Mouse (Mus musculus): Measurements from ENCODE around the gene Slc9a5. TPM values are rescaled to one million over a fixed set of nuclear protein-coding genes. Genes with fewer than 3 reads are reported as not detected.

Slc9a5 gene
- total and polyA plus RNA-seq, 3 experiments, result 0.95 to 4.5 (median 3.1) TPM

GRCm38 (mm10) chr8:105309142-105309847 lies 39.3 kb upstream of the Slc9a5 start:
- Histone ChIP-seq H3K79me2 (replicated peaks; ENCODE audit: control insufficient read depth, extremely low read depth, insufficient read depth, poor library complexity, severe bottlenecking) (no peaks in the 10 kb centered on the region), H3K27me3 (replicated peaks) (no peaks in the 10 kb centered on the region), H3K4me1 (ENCODE audit: control insufficient read depth in 1 of 2, insufficient read depth in 2 of 2) (peaks cover 3 to 24% of the 10 kb centered on the region in 2 experiments), H3K9me3 (replicated peaks; ENCODE audit: low read length) (peaks cover 2% of the 10 kb centered on the region), H3K4me3 (replicated peaks in 1 of 3; ENCODE audit: low read depth in 2 of 3, low read length in 2 of 3, poor library complexity in 1 of 3) (no peak overlapping the region), H3K36me3 (replicated peaks in 1 of 2; ENCODE audit: control insufficient read depth in 1 of 2, insufficient read depth in 1 of 2, low read length in 1 of 2) (peaks cover 88 to 98% of the 10 kb centered on the region in 2 experiments), H3K27ac (ENCODE audit: insufficient read depth, low read depth) (no peak overlapping the region), H3K4me2 (ENCODE audit: insufficient read depth, low read depth, poor library complexity, severe bottlenecking) (no peak overlapping the region), H3K9ac (ENCODE audit: insufficient read depth, low read depth) (no peak overlapping the region)
- dilution Hi-C loops (cut with MboI; ENCODE audit: extremely low pct_ligation_motif_present, extremely low pct_unique_long_range_greater_than_20kb, low sequenced_read_pairs), result no loop called here
- DNase-seq (ENCODE audit: extremely low read depth), result no peak
- TF ChIP-seq ZKSCAN1 (IDR thresholded peaks at IDR 0.05; ENCODE audit: borderline replicate concordance, low read depth, low read length) (no peak), JUND (conservative IDR thresholded peaks at IDR 0.05; ENCODE audit: low read depth, low read length) (no peak), ETS1 (conservative IDR thresholded peaks at IDR 0.05; ENCODE audit: low read depth, low read length) (no peak), TCF12 (IDR thresholded peaks at IDR 0.05; ENCODE audit: low read depth, low read length) (no peak), MEF2A (IDR thresholded peaks at IDR 0.05; ENCODE audit: borderline replicate concordance, low read depth, low read length) (no peak), TBP (conservative IDR thresholded peaks at IDR 0.05; ENCODE audit: low read depth, low read length) (no peak), BHLHE40 (IDR thresholded peaks at IDR 0.05; ENCODE audit: low read depth, low read length) (no peak), USF2 (conservative IDR thresholded peaks at IDR 0.05; ENCODE audit: low read depth, low read length) (no peak), GABPA (IDR thresholded peaks at IDR 0.05; ENCODE audit: insufficient replicate concordance, low read depth, low read length) (no peak), ZNF384 (IDR thresholded peaks at IDR 0.05; ENCODE audit: low read depth, low read length) (no peak), HCFC1 (IDR thresholded peaks at IDR 0.05; ENCODE audit: low read depth, low read length) (no peak), USF1 (IDR thresholded peaks at IDR 0.05; ENCODE audit: low read depth, low read length) (no peak), JUN (IDR thresholded peaks at IDR 0.05; ENCODE audit: insufficient read depth, low read depth, low read length) (no peak), CTCF (conservative IDR thresholded peaks at IDR 0.05 in 1 of 2, IDR thresholded peaks at IDR 0.05 in 1 of 2; ENCODE audit: low read depth in 2 of 2, low read length in 2 of 2) (no peak), NELFE (IDR thresholded peaks at IDR 0.05; ENCODE audit: low read depth, low read length) (no peak)
- in situ Hi-C loops (cut with MboI; ENCODE audit: low pct_ligation_motif_present, low pct_unique_long_range_greater_than_20kb, low sequenced_read_pairs), result no loop called here

GRCm38 (mm10) chr8:105310118-105310517 lies 38.5 kb upstream of the Slc9a5 start:
- no peak overlapping the region for H3K4me3 ChIP-seq (replicated peaks in 1 of 3; ENCODE audit: low read depth in 2 of 3, low read length in 2 of 3, poor library complexity in 1 of 3)
- H3K9me3 ChIP-seq (replicated peaks; ENCODE audit: low read length), result peaks cover 2% of the 10 kb centered on the region
- dilution Hi-C loops (cut with MboI; ENCODE audit: extremely low pct_ligation_motif_present, extremely low pct_unique_long_range_greater_than_20kb, low sequenced_read_pairs), result no loop called here
- in situ Hi-C loops (cut with MboI; ENCODE audit: low pct_ligation_motif_present, low pct_unique_long_range_greater_than_20kb, low sequenced_read_pairs), result no loop called here
- no peak for TF ChIP-seq ZC3H11A (IDR thresholded peaks at IDR 0.05; ENCODE audit: low read depth, low read length)
- no peak for TF ChIP-seq ZKSCAN1 (IDR thresholded peaks at IDR 0.05; ENCODE audit: borderline replicate concordance, low read depth, low read length)
- TF ChIP-seq CHD2 (IDR thresholded peaks at IDR 0.05; ENCODE audit: low read length), result no peak
- TF ChIP-seq E2F4 (IDR thresholded peaks at IDR 0.05; ENCODE audit: insufficient replicate concordance, low read depth, low read length), result no peak
- TF ChIP-seq MYC (IDR thresholded peaks at IDR 0.05; ENCODE audit: low read depth, low read length), result no peak
- TF ChIP-seq KAT2A (IDR thresholded peaks at IDR 0.05; ENCODE audit: insufficient replicate concordance, low read length), result no peak
- H3K27me3 ChIP-seq (replicated peaks), result no peaks in the 10 kb centered on the region
- H3K4me2 ChIP-seq (ENCODE audit: insufficient read depth, low read depth, poor library complexity, severe bottlenecking), result no peak overlapping the region
- H3K9ac ChIP-seq (ENCODE audit: insufficient read depth, low read depth), result no peak overlapping the region
- no peak overlapping the region for H3K27ac ChIP-seq (ENCODE audit: insufficient read depth, low read depth)
- H3K36me3 ChIP-seq (replicated peaks in 1 of 2; ENCODE audit: control insufficient read depth in 1 of 2, insufficient read depth in 1 of 2, low read length in 1 of 2), result peaks cover 90 to 99% of the 10 kb centered on the region in 2 experiments
- no peaks in the 10 kb centered on the region for H3K79me2 ChIP-seq (replicated peaks; ENCODE audit: control insufficient read depth, extremely low read depth, insufficient read depth, poor library complexity, severe bottlenecking)
- peaks cover 0 to 17% of the 10 kb centered on the region in 2 experiments; a peak in 2 of 4 replicates for H3K4me1 ChIP-seq (ENCODE audit: control insufficient read depth in 1 of 2, insufficient read depth in 2 of 2)
- DNase-seq (ENCODE audit: extremely low read depth), result no peak
